Mouse (Mus musculus): ENCODE data around the gene Zar1l. TPM values are rescaled to one million over a fixed set of nuclear protein-coding genes. Genes with fewer than 3 reads are reported as not detected.

The Zar1l gene
- polyA plus RNA-seq, 1 experiment from 2014 or later, result not detected

DNA sequence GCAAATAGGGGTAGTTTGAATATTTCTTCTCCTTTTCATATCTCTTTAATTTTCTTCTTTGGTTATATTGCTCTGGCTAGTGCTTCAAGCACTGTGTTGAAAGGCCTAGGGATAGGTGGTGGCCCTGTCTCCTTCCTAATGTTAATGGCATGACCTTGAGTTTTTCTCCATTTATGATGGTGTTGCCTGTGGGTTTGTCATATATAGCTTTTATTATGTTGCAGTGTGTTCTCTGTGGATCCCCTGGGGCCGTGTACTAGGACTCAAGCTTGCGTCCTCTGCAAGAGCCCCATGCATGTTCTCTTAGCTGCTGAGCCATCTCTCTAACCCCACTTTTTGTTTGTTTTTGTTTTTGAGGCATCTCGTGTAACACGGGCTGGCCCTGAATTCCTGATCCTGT, 40.6 kb downstream of the Zar1l start:
- Histone ChIP-seq H3K4me3 (replicated peaks) (no peak overlapping the region), H3K36me3 (no peaks in the 10 kb centered on the region)
- WGBS, result 68% methylated on average over 4 of the region's 4 CpGs

DNA sequence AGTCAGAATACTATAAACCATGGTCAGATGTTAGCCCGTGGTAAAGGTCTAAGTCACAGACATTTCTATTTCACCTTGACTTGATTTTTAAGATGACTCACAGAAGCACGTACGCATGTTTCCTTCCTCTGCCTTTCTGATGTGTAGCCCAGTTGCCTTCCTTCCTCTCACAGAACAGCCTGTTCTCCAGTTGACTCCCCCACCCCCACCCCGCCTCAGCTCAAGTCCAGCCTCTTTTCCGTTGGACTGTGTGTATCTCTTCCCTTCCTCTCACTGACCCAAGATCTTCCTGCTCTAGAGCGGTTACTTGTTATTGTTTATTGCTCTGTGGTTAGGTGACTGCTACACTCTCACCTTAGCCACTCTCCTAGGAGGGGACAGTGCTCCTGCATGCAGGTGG, 49.5 kb downstream of the Zar1l start:
- ATAC-seq (ENCODE audit: insufficient read depth, low FRiP score, low read depth), result no peak
- no peak overlapping the region for H3K27ac ChIP-seq
- no peaks in the 10 kb centered on the region for H3K9me3 ChIP-seq
- no peaks in the 10 kb centered on the region for H3K27me3 ChIP-seq (replicated peaks)
- no peak overlapping the region for H3K9ac ChIP-seq
- 59% methylated on average over 6 of the region's 6 CpGs for WGBS
- H3K36me3 ChIP-seq, result no peaks in the 10 kb centered on the region
- no peak overlapping the region for H3K4me3 ChIP-seq (replicated peaks)
- 0 out of 2 replicates have a peak, but pooled peaks cover 4% of the 10 kb centered on the region for H3K4me1 ChIP-seq
- no peak overlapping the region for H3K4me2 ChIP-seq

More for the DNA sequence above, 40.6 kb downstream of the Zar1l start:
- H3K9me3 ChIP-seq, result no peaks in the 10 kb centered on the region
- H3K4me2 ChIP-seq, result no peak overlapping the region
- no peak overlapping the region for H3K27ac ChIP-seq
- H3K9ac ChIP-seq, result no peak overlapping the region
- no peak for ATAC-seq (ENCODE audit: insufficient read depth, low FRiP score, low read depth)
- no peaks in the 10 kb centered on the region for H3K4me1 ChIP-seq
- no peaks in the 10 kb centered on the region for H3K27me3 ChIP-seq (replicated peaks)

DNA sequence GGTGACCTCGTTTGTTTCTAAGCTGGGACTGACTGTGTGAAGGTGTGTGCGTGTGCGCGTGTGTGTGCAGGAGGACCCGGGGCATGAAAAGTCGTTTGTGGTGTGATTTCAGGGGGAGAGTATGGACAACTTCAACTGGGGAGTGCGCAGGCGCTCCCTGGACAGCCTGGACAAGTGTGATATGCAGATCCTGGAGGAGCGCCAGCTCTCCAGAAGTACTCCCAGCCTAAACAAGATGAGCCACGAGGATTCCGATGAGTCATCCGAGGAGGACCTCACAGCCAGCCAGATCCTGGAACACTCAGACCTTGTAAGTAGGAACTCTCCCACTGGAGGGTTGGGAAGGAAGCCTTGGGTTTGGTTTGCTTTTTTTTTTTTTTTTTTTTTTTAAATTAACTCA, 51.8 kb downstream of the Zar1l start:
- no peaks in the 10 kb centered on the region for H3K36me3 ChIP-seq

DNA sequence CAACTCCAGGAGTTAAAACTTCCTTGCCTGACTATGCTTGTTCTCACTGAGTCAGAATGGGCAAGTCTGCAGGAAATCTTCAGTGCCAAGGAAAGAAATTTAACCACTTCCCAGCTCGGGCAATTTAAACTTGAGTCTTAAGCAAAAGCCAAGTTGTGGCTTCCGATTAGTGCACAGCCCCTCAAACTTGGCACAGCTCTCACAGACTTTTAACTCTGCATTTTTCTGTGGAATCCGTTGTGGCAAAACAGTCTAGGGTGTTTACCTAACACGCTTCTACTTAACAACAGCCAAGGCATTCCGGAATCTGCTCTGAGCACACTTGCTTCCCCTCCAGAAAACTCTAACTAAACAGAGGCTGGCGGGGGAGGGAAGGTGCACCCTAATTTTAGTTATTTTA, 52.7 kb downstream of the Zar1l start:
- no peaks in the 10 kb centered on the region for H3K27me3 ChIP-seq (replicated peaks)
- H3K9ac ChIP-seq, result no peak overlapping the region
- no peaks in the 10 kb centered on the region for H3K9me3 ChIP-seq
- no peak overlapping the region; the same call in 1 of the 2 replicates for H3K27ac ChIP-seq
- no peak overlapping the region for H3K4me2 ChIP-seq
- 0 out of 2 replicates have a peak, but pooled peaks cover 4% of the 10 kb centered on the region for H3K4me1 ChIP-seq
- no peak overlapping the region for H3K4me3 ChIP-seq (replicated peaks)
- 53% methylated on average over 6 of the region's 6 CpGs for WGBS
- no peak for ATAC-seq (ENCODE audit: insufficient read depth, low FRiP score, low read depth)
- no peaks in the 10 kb centered on the region for H3K36me3 ChIP-seq

More for the DNA sequence above, 51.8 kb downstream of the Zar1l start:
- H3K27me3 ChIP-seq (replicated peaks), result no peaks in the 10 kb centered on the region
- H3K9me3 ChIP-seq, result no peaks in the 10 kb centered on the region
- peak; percentile 90 for ATAC-seq (ENCODE audit: insufficient read depth, low FRiP score, low read depth)
- H3K27ac ChIP-seq, result peak overlapping the region; percentile 12; the same call in 1 of the 2 replicates
- peak overlapping the region; percentile 11; the same call in 1 of the 2 replicates for H3K4me2 ChIP-seq
- no peak overlapping the region for H3K9ac ChIP-seq
- H3K4me3 ChIP-seq (replicated peaks), result no peak overlapping the region
- 43% methylated on average over 12 of the region's 12 CpGs for WGBS
- H3K4me1 ChIP-seq, result 0 out of 2 replicates have a peak, but pooled peaks cover 4% of the 10 kb centered on the region

DNA sequence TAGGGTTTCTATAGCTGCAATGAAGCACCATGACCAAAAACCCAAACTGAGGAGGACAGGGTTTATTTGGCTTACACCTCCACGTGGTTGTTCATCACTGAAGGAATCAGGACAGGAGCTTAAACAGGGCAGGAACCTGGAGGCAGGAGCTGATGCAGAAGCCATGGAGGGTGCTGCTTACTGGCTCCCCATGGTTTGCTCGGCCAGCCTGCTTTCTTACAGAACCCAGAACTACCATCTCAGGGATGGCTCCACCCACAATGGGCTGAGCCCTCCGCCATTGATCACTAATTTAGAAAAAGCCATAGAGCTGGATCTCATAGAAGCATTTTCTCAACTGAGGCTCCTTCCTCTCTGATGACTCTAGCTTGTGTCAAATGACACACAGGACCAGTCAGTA, 53.2 kb downstream of the Zar1l start:
- 0 out of 2 replicates have a peak, but pooled peaks cover 4% of the 10 kb centered on the region for H3K4me1 ChIP-seq
- H3K36me3 ChIP-seq, result no peaks in the 10 kb centered on the region
- H3K27me3 ChIP-seq (replicated peaks), result no peaks in the 10 kb centered on the region
- H3K9me3 ChIP-seq, result no peaks in the 10 kb centered on the region
- WGBS, result 61% methylated on average over 3 of the region's 3 CpGs
- no peak overlapping the region for H3K4me3 ChIP-seq (replicated peaks)
- no peak for ATAC-seq (ENCODE audit: insufficient read depth, low FRiP score, low read depth)
- no peak overlapping the region for H3K27ac ChIP-seq
- H3K4me2 ChIP-seq, result no peak overlapping the region
- H3K9ac ChIP-seq, result no peak overlapping the region

DNA sequence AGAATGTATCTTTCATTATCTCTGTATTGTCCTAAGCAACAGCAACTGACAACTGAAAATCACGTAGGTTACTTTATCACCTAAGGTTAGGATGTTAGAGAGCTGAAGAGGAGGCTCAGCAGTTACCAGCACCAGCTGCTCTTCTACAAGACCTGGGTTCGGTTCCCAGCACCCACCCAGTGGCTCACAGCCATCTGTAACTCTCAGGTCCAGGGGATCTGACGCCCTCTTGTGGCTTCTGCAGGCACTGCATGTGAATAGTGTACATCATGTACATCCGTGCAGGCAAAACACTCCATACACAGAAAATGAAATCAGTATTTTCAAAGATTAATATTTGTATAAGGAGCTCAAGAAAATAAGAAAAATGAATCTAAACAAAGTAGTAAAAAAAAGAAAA, 58.2 kb downstream of the Zar1l start:
- Histone ChIP-seq H3K4me3 (replicated peaks) (no peak overlapping the region), H3K27me3 (replicated peaks) (no peaks in the 10 kb centered on the region), H3K4me2 (no peak overlapping the region), H3K9me3 (no peaks in the 10 kb centered on the region), H3K4me1 (no peaks in the 10 kb centered on the region), H3K9ac (no peak overlapping the region), H3K36me3 (no peaks in the 10 kb centered on the region), H3K27ac (no peak overlapping the region)
- 81% methylated on average over 4 of the region's 4 CpGs for WGBS
- ATAC-seq (ENCODE audit: insufficient read depth, low FRiP score, low read depth), result no peak

DNA sequence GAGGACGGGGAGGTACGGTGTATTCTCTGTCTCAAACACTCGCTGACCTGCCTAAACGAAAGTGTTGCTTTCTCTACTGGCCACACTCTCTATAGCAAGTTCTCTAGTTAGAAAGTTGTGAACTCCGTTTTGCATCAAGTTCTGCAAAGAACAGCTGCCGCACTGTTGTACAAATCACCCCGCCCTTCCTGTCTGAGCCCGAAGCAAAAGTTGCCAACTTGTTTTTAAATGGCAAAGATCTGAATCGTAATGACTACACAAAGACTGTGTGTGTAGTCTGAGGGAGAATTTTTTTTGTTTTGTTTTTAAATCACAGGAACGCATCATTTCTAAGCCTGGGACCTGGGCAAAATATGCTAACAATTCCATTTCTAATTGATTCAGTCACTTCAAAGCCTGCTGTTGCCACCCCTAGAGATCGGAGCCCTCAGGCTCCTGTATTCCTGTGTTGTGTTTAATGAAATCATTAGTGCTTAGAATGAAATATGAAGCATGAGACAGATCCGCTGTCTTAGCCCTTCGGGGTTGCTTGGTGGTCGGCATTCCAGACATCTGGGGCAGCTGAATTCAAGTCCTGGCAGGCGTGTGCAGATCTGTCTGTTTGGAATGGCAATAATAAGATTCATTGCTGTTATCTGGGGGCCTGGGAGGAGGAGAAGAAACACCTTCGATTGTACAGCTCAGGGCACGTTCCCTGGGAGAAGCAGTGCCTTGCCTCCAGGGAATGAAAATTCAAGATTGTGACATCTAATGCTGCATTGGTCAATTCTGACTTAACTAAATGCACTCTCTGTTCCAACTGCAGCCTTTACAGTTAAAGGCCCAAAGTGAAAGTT, 59.8 kb downstream of the Zar1l start:
- H3K4me3 ChIP-seq (replicated peaks), result peak overlapping the region; percentile 2; the same call in 1 of the 2 replicates
- H3K36me3 ChIP-seq, result 0 out of 2 replicates have a peak, but pooled peaks cover 3% of the 10 kb centered on the region
- no peaks in the 10 kb centered on the region for H3K27me3 ChIP-seq (replicated peaks)
- no peak for ATAC-seq (ENCODE audit: insufficient read depth, low FRiP score, low read depth)
- no peaks in the 10 kb centered on the region for H3K9me3 ChIP-seq
- H3K4me2 ChIP-seq, result peak overlapping the region; percentile 22
- H3K9ac ChIP-seq, result no peak overlapping the region
- WGBS, result 39% methylated on average over 17 of the region's 17 CpGs
- H3K4me1 ChIP-seq, result no peaks in the 10 kb centered on the region
- H3K27ac ChIP-seq, result peak overlapping the region; percentile 45; the same call in 1 of the 2 replicates

DNA sequence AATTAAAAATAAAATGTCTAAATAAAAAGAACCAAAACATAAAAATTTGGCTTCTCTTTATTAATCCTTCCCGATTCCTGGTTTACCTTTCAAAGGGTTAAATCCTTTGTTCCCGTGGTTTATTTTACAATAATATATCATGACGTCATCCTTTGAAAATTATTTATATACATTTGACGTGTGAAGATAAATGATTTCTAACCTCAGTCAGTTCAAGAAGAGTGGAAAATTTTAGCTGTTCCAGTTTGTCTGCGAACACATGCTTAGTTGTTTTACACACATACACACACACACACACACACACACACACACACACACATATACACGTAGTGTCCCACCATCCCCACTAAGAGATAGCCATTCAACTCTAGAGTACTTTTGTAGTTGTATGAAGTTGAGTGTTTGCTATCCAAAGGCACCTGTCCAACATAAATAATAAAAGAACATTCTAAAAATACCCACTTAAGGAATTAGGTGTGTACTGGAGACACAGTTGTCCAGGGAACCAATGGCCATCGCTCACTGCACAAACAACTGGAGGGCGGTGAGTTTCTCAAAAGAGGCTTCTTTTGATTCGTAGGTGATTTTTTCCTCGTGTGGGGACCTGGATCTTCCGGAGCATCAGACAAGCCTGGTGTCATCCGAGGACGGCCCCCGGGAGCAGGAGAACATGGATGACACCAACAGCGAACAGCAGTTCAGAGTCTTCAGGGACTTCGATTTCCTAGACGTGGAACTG, 60.6 kb downstream of the Zar1l start:
- Histone ChIP-seq H3K4me2 (peak overlapping the region; percentile 22), H3K4me1 (no peaks in the 10 kb centered on the region), H3K36me3 (0 out of 2 replicates have a peak, but pooled peaks cover 5% of the 10 kb centered on the region), H3K27me3 (replicated peaks) (no peaks in the 10 kb centered on the region), H3K27ac (peak overlapping the region; percentile 45; the same call in 1 of the 2 replicates), H3K9ac (no peak overlapping the region), H3K9me3 (no peaks in the 10 kb centered on the region), H3K4me3 (replicated peaks) (peak overlapping the region; percentile 2; the same call in 1 of the 2 replicates)
- no peak for ATAC-seq (ENCODE audit: insufficient read depth, low FRiP score, low read depth)
- 63% methylated on average over 17 of the region's 17 CpGs for WGBS

Other genes with a start within 250 kb of the Zar1l start
- gene Brca2, start 4.5 kb upstream of the Zar1l start, polyA plus RNA-seq (2015; fragmentation: Nextera tagmentation; extraction: Ambion mirVana), result 20.1 and 22.1 TPM in 2 replicates
- gene N4bp2l1, start 79.0 kb upstream of the Zar1l start, polyA plus RNA-seq (2015; fragmentation: Nextera tagmentation; extraction: Ambion mirVana), result 7.1 and 7.8 TPM in 2 replicates
- gene N4bp2l2, start 148.0 kb upstream of the Zar1l start, polyA plus RNA-seq (2015; fragmentation: Nextera tagmentation; extraction: Ambion mirVana), result 38.2 and 41.5 TPM in 2 replicates
- 28.4 and 29.6 TPM in 2 replicates for gene Pds5b, start 155.6 kb upstream of the Zar1l start, polyA plus RNA-seq (2015; fragmentation: Nextera tagmentation; extraction: Ambion mirVana)

All from stomach, embryonic 15.5 days (tissue).